Mouse (Mus musculus): ENCODE data around the gene Uncx. TPM values are rescaled to one million over a fixed set of nuclear protein-coding genes. Genes with fewer than 3 reads are reported as not detected.
"Not testable (repeated sequence)": the region's sequence is repeated elsewhere in the genome, so short reads cannot be mapped to it uniquely, and the experiment has no call there.

Uncx gene
- total RNA-seq, 1 experiment from 2014 or later = not detected

- no peak for DNase-seq
Observed at GRCm38 (mm10) chr5:139561363-139562001, 18.2 kb downstream of the Uncx start.

GRCm38 (mm10) chr5:139564663-139565062 is 21.4 kb downstream of the Uncx start:
- no peak for DNase-seq

GRCm38 (mm10) chr5:139565462-139565861 is 22.2 kb downstream of the Uncx start:
- no peak for DNase-seq

GRCm38 (mm10) chr5:139566640-139567399 is 23.5 kb downstream of the Uncx start:
- no peak for DNase-seq

GRCm38 (mm10) chr5:139568079-139568478 is 24.8 kb downstream of the Uncx start:
- DNase-seq = no peak

- no peak for DNase-seq
Observed at GRCm38 (mm10) chr5:139572526-139572925, 29.2 kb downstream of the Uncx start.

GRCm38 (mm10) chr5:139573606-139574311 is 30.5 kb downstream of the Uncx start:
- no peak for DNase-seq

- no peak for DNase-seq
Observed at GRCm38 (mm10) chr5:139575054-139575453, 31.8 kb downstream of the Uncx start.

- peak; percentile 82 for DNase-seq
Observed at GRCm38 (mm10) chr5:139580171-139580743, 37.0 kb downstream of the Uncx start.

GRCm38 (mm10) chr5:139581308-139581868 is 38.1 kb downstream of the Uncx start:
- no peak for DNase-seq

- DNase-seq = no peak
Observed at GRCm38 (mm10) chr5:139584971-139585747, 41.9 kb downstream of the Uncx start.

GRCm38 (mm10) chr5:139585748-139586060 is 42.4 kb downstream of the Uncx start:
- DNase-seq = no peak

GRCm38 (mm10) chr5:139587459-139587858 is 44.2 kb downstream of the Uncx start:
- DNase-seq = not testable (repeated sequence)

- not testable (repeated sequence) for DNase-seq
Observed at GRCm38 (mm10) chr5:139590682-139591360, 47.5 kb downstream of the Uncx start.

- DNase-seq = no peak
Observed at GRCm38 (mm10) chr5:139592011-139592410, 48.7 kb downstream of the Uncx start.

- no peak for DNase-seq
Observed at GRCm38 (mm10) chr5:139592850-139593249, 49.6 kb downstream of the Uncx start.

GRCm38 (mm10) chr5:139593746-139594145 is 50.5 kb downstream of the Uncx start:
- no peak for DNase-seq

- DNase-seq = no peak
Observed at GRCm38 (mm10) chr5:139595001-139595400, 51.7 kb downstream of the Uncx start.

All from adrenal gland, postnatal 14 days (tissue).